Mouse (Mus musculus): ENCODE data around the gene Gm49342.

Gene Gm49342

GRCm38 (mm10) chr14:50987668-50988067, 43.4 kb downstream of the Gm49342 start:
- no peak for DNase-seq

DNA sequence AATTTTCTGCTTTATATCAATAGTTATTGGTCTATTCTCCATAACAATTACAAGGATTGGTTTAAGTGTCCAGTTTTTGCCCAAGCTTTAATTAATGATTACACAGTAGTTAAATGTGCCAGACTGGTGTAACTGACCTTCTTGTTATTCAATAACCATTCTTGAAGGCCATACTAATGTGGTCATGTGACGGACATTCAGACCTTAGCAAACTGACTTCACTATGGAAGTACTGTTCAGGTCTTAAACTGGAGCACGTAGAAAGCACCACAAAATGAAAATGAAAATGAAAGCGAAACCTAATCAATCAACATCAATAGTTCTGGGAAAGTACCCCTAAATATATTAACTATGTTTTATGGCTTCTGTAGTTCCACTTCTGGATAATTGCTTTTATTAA, 46.7 kb downstream of the Gm49342 start:
- no peak for DNase-seq

DNA sequence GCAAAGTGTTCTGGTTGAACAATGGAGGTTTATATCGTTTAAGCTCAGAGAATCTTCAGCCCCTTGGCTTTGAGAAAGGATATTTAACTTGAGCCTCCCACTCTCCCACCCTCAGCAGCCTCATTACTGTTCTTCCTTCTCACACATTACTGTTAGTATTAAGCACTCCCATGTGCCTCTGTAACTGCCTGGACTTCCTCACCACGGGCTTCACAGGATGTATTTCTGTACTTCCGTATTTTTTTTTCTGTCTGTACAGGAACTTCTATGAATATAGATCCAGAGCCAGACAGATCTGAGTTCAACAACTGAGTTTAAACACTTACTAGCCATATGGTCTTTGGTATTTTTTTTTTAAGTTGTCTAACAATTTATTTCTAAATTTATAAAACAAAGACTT, 52.8 kb downstream of the Gm49342 start:
- no peak for DNase-seq

GRCm38 (mm10) chr14:50997999-50998666, 53.8 kb downstream of the Gm49342 start:
- peak; percentile 19 for DNase-seq

DNA sequence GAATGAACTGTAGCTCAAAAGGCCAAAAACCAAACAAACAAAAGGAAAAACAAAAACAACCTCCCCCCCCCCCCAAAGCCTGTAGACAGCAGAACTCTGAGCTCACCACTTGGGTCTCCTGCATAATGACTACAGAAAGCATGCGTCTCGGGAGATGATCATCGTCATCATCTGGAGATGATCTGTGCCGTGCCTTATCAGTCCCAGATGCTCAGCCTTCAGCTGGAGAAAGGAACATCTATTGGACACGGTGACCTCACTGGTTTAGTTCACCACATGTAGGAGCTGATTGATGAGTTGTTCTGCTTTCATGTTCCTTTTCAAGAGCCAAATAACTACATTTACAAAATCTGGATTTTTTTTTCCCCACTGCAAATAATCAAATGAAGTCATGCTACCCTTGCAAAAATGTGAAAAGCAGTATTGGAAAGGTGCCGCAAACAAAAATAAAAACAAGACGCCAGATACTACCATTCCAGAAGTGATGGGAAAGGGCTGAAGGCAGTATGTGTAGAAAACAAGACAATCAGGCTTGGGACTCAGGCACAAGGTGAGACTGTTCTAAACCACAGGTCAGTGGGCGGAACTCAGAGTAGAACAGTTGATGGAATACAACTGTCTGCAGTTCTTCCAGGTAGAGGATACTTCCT, 63.0 kb downstream of the Gm49342 start, which contains the start of gene Rnase10:
Gene Rnase10 (plus strand): TSS at position 600 of the 650 bp plus-strand sequence.
- no peak for DNase-seq

DNA sequence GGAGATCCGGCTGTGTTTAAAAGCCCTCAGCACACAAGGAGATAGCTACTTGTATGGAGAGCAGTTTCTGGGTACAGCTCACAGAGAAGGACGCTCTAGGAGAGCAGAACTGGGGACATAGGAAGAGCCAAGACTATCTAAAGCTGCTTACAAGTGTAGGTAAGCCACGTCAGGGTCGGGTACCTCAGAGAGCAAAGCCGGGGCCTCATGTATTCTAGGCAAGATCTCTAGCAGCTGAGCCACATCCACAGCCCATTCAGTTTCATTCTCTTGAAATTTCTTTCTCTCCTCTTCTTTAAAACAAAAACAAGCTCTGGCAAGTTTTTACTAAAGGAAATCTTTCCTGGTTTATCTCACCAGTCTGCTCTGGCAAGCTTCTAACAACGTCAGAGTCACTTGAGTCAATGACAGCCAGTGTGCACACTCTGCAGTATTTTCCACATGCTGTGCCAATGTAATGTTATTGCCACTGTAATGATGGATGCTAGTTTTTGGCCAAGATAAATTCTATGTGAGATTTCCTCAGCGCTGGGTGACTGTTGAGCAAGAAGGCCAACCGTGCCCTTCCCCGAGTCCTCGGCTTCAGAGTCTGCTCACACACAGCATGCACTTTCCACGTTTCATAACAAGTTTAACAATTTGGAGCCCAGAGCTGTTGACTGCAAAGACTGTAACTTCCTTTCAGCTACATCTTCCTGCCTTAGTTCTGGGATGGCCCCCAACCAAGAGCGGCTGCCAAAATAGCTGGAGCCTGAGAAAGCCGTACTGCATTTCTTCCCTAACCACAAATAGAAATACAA, 63.8 kb downstream of the Gm49342 start:
- DNase-seq: peak; percentile 85

DNA sequence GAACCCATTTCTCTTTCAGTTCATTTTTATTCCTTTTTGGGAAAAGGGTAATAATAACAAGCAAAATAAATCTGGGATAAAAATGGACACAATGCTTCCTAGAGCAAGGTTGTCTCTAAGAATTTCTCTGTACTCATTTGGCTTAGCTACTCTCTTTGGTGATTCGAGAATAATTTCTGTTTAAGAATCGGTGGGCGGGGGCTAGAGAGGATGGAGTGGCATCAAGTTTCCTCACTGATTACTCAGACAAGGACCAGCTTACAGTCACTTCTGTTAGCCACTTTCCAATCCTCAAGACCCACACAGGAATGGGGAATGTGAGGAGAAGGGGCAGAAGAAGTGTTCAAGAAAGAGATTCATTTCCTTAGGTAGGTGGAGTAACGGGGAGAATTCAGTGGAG, 64.5 kb downstream of the Gm49342 start:
- peak; percentile 45 for DNase-seq

DNA sequence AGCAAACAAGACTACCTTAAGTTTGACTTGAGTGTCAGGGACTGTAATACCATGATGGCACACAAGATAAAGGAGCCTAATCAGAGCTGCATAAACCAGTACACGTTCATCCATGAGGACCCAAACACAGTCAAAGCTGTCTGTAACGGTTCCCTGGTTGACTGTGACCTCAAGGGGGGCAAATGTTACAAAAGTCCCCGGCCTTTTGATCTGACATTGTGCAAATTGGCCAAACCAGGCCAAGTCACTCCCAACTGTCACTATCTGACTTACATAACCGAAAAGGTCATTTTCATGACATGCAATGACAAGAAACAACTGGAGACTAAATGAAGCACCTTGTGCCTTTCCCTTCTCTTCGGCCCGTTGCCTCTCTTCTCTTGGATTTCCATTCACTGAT, 65.3 kb downstream of the Gm49342 start:
- peak; percentile 35 for DNase-seq
